Mouse (Mus musculus) stomach, embryonic 16.5 days (tissue): ENCODE measurements at regions not wholly inside any gene's neighbourhood (a gene's known extent, or its start where the extent isn't known, plus 50 kb on each side); places are given as distances from the start of the nearest gene placed in this dataset.
A peak's percentile ranks its signal among the peaks of the same experiment; 100 is the strongest.

Experiments
- ATAC-seq: fragments of 200-750 bp; cut with Nextera tagmentation; 2 replicates; pipeline ENCODE4 v1.8.0; 2017; ENCODE audit warnings: moderate number of reproducible peaks, moderate TSS enrichment; ENCODE audit not compliant: insufficient read depth, low FRiP score
- H3K27ac ChIP-seq: fragments of 300-500 bp; sonication (generic); 2 replicates; pipeline ENCODE4 v1.5.1; 2014; ENCODE audit warnings: low read length
- H3K27me3 ChIP-seq: fragments of 300-500 bp; sonication (generic); 2 replicates; pipeline ENCODE4 v1.6.1; 2014; ENCODE audit warnings: low read length, control low read depth, mixed read lengths; ENCODE audit not compliant: control insufficient read depth, insufficient read depth
- H3K36me3 ChIP-seq: fragments of 300-500 bp; sonication (generic); 2 replicates; pipeline ENCODE4 v1.6.1; 2014; ENCODE audit warnings: low read length; ENCODE audit not compliant: control insufficient read depth, insufficient read depth
- H3K4me1 ChIP-seq: fragments of 300-500 bp; sonication (generic); 2 replicates; pipeline ENCODE4 v1.6.1; 2014; ENCODE audit warnings: low read length, control low read depth, mixed read lengths; ENCODE audit not compliant: control insufficient read depth, insufficient read depth
- H3K4me2 ChIP-seq: fragments of 300-500 bp; sonication (generic); 2 replicates; pipeline ENCODE4 v1.6.1; 2014; ENCODE audit warnings: low read depth, low read length, mixed read lengths
- H3K4me3 ChIP-seq: fragments of 300-500 bp; sonication (generic); replicated peaks from 2 replicates; pipeline ENCODE4 v1.5.1; 2014; ENCODE audit warnings: mild to moderate bottlenecking, low read length
- H3K9ac ChIP-seq: fragments of 300-500 bp; sonication (generic); 2 replicates; pipeline ENCODE4 v1.6.1; 2014; ENCODE audit warnings: low read length
- H3K9me3 ChIP-seq: fragments of 300-500 bp; sonication (generic); replicated peaks from 2 replicates; pipeline ENCODE4 v1.6.1; 2016; ENCODE audit warnings: low read length, control low read depth; ENCODE audit not compliant: control insufficient read depth
- WGBS: fragments of 180-500 bp; shearing (Covaris S2); extraction: QIAGEN DNeasy Blood & Tissue Kit; methylation state at CpG from one replicate; pipeline ENCODE4 v1.1.7; 2014; 5-methylcytosine and 5-hydroxymethylcytosine counted together

GRCm38 (mm10) chr15:94025996-94026696 is 430.5 kb upstream of the Prickle1 start:
- Histone ChIP-seq H3K9ac (no peak overlapping the region), H3K36me3 (no peaks in the 10 kb centered on the region), H3K4me3 (no peak overlapping the region), H3K9me3 (no peaks in the 10 kb centered on the region), H3K4me1 (0 out of 2 replicates have a peak, but pooled peaks cover 7% of the 10 kb centered on the region), H3K27me3 (no peaks in the 10 kb centered on the region), H3K4me2 (no peak overlapping the region), H3K27ac (peak overlapping the region; percentile 56)
- no peak for ATAC-seq
- WGBS, result 56% methylated on average over 16 of the region's 16 CpGs

- Histone ChIP-seq H3K27me3 (no peaks in the 10 kb centered on the region), H3K9ac (no peak overlapping the region), H3K4me1 (0 out of 2 replicates have a peak, but pooled peaks cover 7% of the 10 kb centered on the region), H3K27ac (peak overlapping the region; percentile 75; the same call in 1 of the 2 replicates), H3K4me3 (no peak overlapping the region), H3K9me3 (no peaks in the 10 kb centered on the region), H3K4me2 (no peak overlapping the region), H3K36me3 (no peaks in the 10 kb centered on the region)
- ATAC-seq, result peak; percentile 60; the same call in 1 of the 2 replicates
- WGBS, result 65% methylated on average over 20 of the region's 20 CpGs
Observed at GRCm38 (mm10) chr15:94025239-94025971, 429.7 kb upstream of the Prickle1 start.

- H3K27me3 ChIP-seq, result no peaks in the 10 kb centered on the region
- 43% methylated on average over 3 of the region's 3 CpGs for WGBS
- no peak overlapping the region for H3K9ac ChIP-seq
- H3K4me3 ChIP-seq, result no peak overlapping the region
- H3K4me1 ChIP-seq, result 0 out of 2 replicates have a peak, but pooled peaks cover 7% of the 10 kb centered on the region
- no peak for ATAC-seq
- H3K4me2 ChIP-seq, result no peak overlapping the region
- no peak overlapping the region for H3K27ac ChIP-seq
- H3K36me3 ChIP-seq, result no peaks in the 10 kb centered on the region
- H3K9me3 ChIP-seq, result no peaks in the 10 kb centered on the region
Observed at GRCm38 (mm10) chr15:94024806-94025205, 429.1 kb upstream of the Prickle1 start.

DNA sequence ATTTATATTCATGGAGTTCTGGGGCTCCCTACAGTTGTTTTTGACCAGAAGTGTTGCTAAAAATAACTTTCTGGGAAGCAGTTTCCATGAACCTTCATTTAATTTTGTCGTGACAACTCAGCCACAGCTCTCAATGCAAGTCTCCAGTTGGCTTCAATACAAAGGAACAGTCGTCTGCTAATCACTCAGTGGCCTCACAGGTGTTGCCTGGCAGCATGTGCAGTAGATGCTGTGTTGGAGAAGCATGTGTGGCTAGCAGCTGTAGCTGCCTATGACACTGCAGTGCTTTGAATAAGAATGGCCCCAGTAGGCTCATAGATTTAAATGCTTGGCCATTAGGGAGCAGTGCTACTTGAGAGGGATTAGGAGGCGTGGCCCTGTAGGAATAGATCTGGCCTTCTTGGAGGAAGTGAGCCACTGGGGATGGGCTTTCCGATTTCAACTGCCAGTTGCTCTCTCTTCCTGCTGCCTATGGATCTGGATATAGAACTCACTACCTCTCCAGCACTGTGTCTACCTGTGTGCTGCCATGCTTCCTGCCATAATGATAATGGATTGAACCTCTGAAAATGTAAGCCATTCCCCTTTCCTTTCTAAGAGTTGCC is 428.5 kb upstream of the Prickle1 start:
- Histone ChIP-seq H3K36me3 (no peaks in the 10 kb centered on the region), H3K4me2 (no peak overlapping the region), H3K4me1 (0 out of 2 replicates have a peak, but pooled peaks cover 7% of the 10 kb centered on the region), H3K9me3 (no peaks in the 10 kb centered on the region), H3K9ac (no peak overlapping the region), H3K27me3 (no peaks in the 10 kb centered on the region), H3K27ac (no peak overlapping the region), H3K4me3 (no peak overlapping the region)
- ATAC-seq, result no peak
- 62% methylated on average over 4 of the region's 4 CpGs for WGBS

DNA sequence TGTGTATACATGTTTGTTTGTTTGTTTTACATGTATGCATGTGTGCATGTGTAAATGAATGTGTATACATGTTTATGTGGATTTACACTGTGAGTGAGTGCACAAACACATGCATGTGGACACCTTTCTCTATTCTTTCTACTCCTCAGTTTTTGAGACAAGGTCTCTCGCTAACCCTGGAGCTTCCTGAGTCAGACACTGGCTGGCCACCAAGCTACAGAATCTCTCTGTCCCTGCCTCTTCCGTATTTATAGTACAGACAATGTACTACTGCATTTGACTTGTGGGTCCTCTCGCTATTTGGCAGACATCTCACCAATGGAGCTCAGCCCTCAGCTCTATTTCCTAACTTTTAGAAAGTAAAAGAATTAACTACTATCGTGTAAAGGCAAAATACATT is 427.8 kb upstream of the Prickle1 start:
- H3K9ac ChIP-seq, result no peak overlapping the region
- no peak for ATAC-seq

GRCm38 (mm10) chr15:94017814-94018213 is 422.1 kb upstream of the Prickle1 start:
- no peaks in the 10 kb centered on the region for H3K9me3 ChIP-seq
- H3K36me3 ChIP-seq, result no peaks in the 10 kb centered on the region
- WGBS, result 59% methylated on average over 9 of the region's 9 CpGs
- no peak overlapping the region for H3K9ac ChIP-seq
- no peak overlapping the region for H3K27ac ChIP-seq
- H3K4me3 ChIP-seq, result no peak overlapping the region
- no peaks in the 10 kb centered on the region for H3K27me3 ChIP-seq
- no peaks in the 10 kb centered on the region for H3K4me1 ChIP-seq
- ATAC-seq, result no peak
- H3K4me2 ChIP-seq, result no peak overlapping the region

More for the DNA sequence above, 427.8 kb upstream of the Prickle1 start:
- Histone ChIP-seq H3K36me3 (no peaks in the 10 kb centered on the region), H3K27me3 (no peaks in the 10 kb centered on the region), H3K4me1 (0 out of 2 replicates have a peak, but pooled peaks cover 7% of the 10 kb centered on the region), H3K4me3 (no peak overlapping the region), H3K9me3 (no peaks in the 10 kb centered on the region), H3K4me2 (no peak overlapping the region), H3K27ac (no peak overlapping the region; the same call in 1 of the 2 replicates)
- WGBS, result 68% methylated on average over 4 of the region's 4 CpGs

DNA sequence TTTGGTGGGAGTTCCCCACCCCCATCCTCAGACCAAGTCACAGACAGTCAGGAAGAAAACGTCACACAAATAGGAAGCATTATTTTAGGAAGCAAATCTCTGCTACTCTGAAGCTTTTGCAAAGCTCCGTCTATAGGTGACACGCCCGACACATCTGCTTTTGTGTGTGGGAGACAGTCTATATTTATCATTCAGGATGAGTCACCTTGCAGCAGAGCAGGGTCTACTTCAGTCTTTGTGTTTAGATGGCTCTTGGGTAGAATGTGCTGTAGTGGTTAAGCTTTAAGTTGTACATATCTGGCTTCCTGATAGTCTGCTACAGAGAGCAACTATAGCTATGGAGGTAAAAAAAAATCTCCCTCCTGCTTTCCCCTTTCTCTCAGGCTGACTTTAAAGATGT is 415.8 kb upstream of the Prickle1 start:
- H3K4me2 ChIP-seq, result no peak overlapping the region
- H3K4me3 ChIP-seq, result no peak overlapping the region
- ATAC-seq, result no peak
- H3K4me1 ChIP-seq, result no peaks in the 10 kb centered on the region
- H3K27me3 ChIP-seq, result no peaks in the 10 kb centered on the region
- 51% methylated on average over 4 of the region's 4 CpGs for WGBS
- no peak overlapping the region for H3K27ac ChIP-seq
- H3K9me3 ChIP-seq, result no peaks in the 10 kb centered on the region
- H3K9ac ChIP-seq, result no peak overlapping the region
- no peaks in the 10 kb centered on the region for H3K36me3 ChIP-seq

DNA sequence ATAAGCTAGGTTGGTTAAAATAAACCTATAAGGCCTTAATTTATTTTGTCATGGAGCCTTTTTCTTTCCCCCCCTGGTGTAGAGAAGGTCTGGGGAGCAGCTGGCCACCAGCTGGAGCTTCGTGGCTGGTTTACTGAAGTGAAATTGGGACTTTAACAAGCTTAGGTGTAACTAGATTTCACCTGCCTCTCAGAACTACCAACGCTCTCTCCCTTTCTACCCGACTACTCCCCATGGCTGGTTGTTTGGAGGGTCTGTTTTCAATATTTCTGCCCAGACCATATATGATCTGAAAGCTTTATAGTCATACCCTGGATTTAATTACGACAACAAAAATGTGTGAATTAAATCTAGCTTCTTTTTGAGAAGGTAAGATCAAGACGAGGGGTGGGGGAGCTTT is 410.4 kb upstream of the Prickle1 start:
- Histone ChIP-seq H3K9me3 (no peaks in the 10 kb centered on the region), H3K4me3 (no peak overlapping the region), H3K4me1 (no peaks in the 10 kb centered on the region), H3K4me2 (no peak overlapping the region), H3K27ac (no peak overlapping the region), H3K27me3 (no peaks in the 10 kb centered on the region), H3K36me3 (no peaks in the 10 kb centered on the region), H3K9ac (no peak overlapping the region)
- WGBS, result 56% methylated on average over 5 of the region's 5 CpGs
- no peak for ATAC-seq

GRCm38 (mm10) chr15:94004911-94005310 is 409.2 kb upstream of the Prickle1 start:
- H3K36me3 ChIP-seq, result no peaks in the 10 kb centered on the region
- H3K27ac ChIP-seq, result no peak overlapping the region
- no peak overlapping the region for H3K4me2 ChIP-seq
- no peak overlapping the region for H3K4me3 ChIP-seq
- no peak overlapping the region for H3K9ac ChIP-seq
- H3K4me1 ChIP-seq, result no peaks in the 10 kb centered on the region
- no peaks in the 10 kb centered on the region for H3K27me3 ChIP-seq
- no peak for ATAC-seq
- WGBS, result 34% methylated on average over 4 of the region's 4 CpGs
- H3K9me3 ChIP-seq, result no peaks in the 10 kb centered on the region
